Mouse (Mus musculus) MEL (cell line): ENCODE data around the gene Nxph4.

Experiments used
- CHD2 ChIP-seq: IDR thresholded peaks from 2 replicates; pipeline ENCODE4 v1.6.1; 2011; ENCODE audit warnings: low read length, improper control_type of control experiment
- CTCF ChIP-seq, 3 experiments: IDR thresholded peaks in 2 of 3; conservative IDR thresholded peaks in 1 of 3; 2 replicates each; pipeline ENCODE4 v1.5.1; 2011 to 2012; ENCODE audit warnings: low read length in 3 of 3, low read depth in 2 of 3, mild to moderate bottlenecking in 2 of 3, improper control_type of control experiment in 1 of 3, inconsistent platforms in 1 of 3, mixed read lengths in 1 of 3, moderate library complexity in 1 of 3; ENCODE audit not compliant: control insufficient read depth in 1 of 3, insufficient read depth in 1 of 3, poor library complexity in 1 of 3, severe bottlenecking in 1 of 3
- ELF1 ChIP-seq: IDR thresholded peaks from 2 replicates; pipeline ENCODE4 v1.6.1; 2014; ENCODE audit warnings: low read depth, mild to moderate bottlenecking, inconsistent platforms, low read length, improper control_type of control experiment, moderate library complexity
- EP300 ChIP-seq, 2 experiments: IDR thresholded peaks; 2 replicates each; pipeline ENCODE4 v1.6.1; 2011; ENCODE audit warnings: improper control_type of control experiment in 2 of 2, low read length in 2 of 2, low read depth in 1 of 2, mild to moderate bottlenecking in 1 of 2
- ETS1 ChIP-seq: IDR thresholded peaks from 2 replicates; pipeline ENCODE4 v1.6.1; 2012; ENCODE audit warnings: low read depth, mild to moderate bottlenecking, inconsistent platforms, low read length, improper control_type of control experiment, moderate library complexity
- GATA1 ChIP-seq: IDR thresholded peaks from 2 replicates; pipeline ENCODE4 v1.6.1; 2011; ENCODE audit warnings: low read depth, low read length, improper control_type of control experiment
- KAT2A ChIP-seq: conservative IDR thresholded peaks from 2 replicates; pipeline ENCODE4 v1.6.1; 2012; ENCODE audit warnings: low read depth, low read length, improper control_type of control experiment, inconsistent platforms
- MAFK ChIP-seq: IDR thresholded peaks from 2 replicates; pipeline ENCODE4 v1.6.1; 2011; ENCODE audit warnings: low read depth, mild to moderate bottlenecking, low read length, improper control_type of control experiment, borderline replicate concordance
- MEF2A ChIP-seq: IDR thresholded peaks from 2 replicates; pipeline ENCODE4 v1.6.1; 2014; ENCODE audit warnings: low read depth, mild to moderate bottlenecking, inconsistent platforms, low read length, improper control_type of control experiment; ENCODE audit not compliant: poor library complexity, insufficient replicate concordance, severe bottlenecking; ENCODE audit errors: extremely low read depth
- NELFE ChIP-seq: IDR thresholded peaks from 2 replicates; pipeline ENCODE4 v1.6.1; 2011; ENCODE audit warnings: low read depth, low read length, improper control_type of control experiment
- RAD21 ChIP-seq: IDR thresholded peaks from 2 replicates; pipeline ENCODE4 v1.6.1; 2011; ENCODE audit warnings: mild to moderate bottlenecking, low read depth, low read length, improper control_type of control experiment
- RCOR1 ChIP-seq: IDR thresholded peaks from 2 replicates; pipeline ENCODE4 v1.6.1; 2012; ENCODE audit warnings: low read depth, mild to moderate bottlenecking, inconsistent platforms, low read length, improper control_type of control experiment
- UBTF ChIP-seq: IDR thresholded peaks from 2 replicates; pipeline ENCODE4 v1.6.1; 2012; ENCODE audit warnings: low read depth, mild to moderate bottlenecking, inconsistent platforms, low read length, improper control_type of control experiment, moderate library complexity, borderline replicate concordance; ENCODE audit not compliant: insufficient read depth
- ZKSCAN1 ChIP-seq: IDR thresholded peaks from 2 replicates; pipeline ENCODE4 v1.6.1; 2012; ENCODE audit warnings: low read depth, mild to moderate bottlenecking, inconsistent platforms, low read length, improper control_type of control experiment, moderate library complexity

- TF ChIP-seq UBTF (no peak), MAFK (no peak), CTCF (IDR thresholded peaks at IDR 0.05 in 2 of 3, conservative IDR thresholded peaks at IDR 0.05 in 1 of 3; ENCODE audit: control insufficient read depth in 1 of 3, insufficient read depth in 1 of 3, low read depth in 2 of 3, low read length in 3 of 3, poor library complexity in 1 of 3, severe bottlenecking in 1 of 3) (no peak), EP300 (IDR thresholded peaks at IDR 0.05; ENCODE audit: low read depth in 1 of 2, low read length in 2 of 2) (no peak), CHD2 (no peak), KAT2A (no peak), RCOR1 (no peak), ELF1 (no peak), MEF2A (no peak), GATA1 (no peak), NELFE (no peak), ETS1 (no peak), RAD21 (no peak), ZKSCAN1 (no peak)
Observed at GRCm38 (mm10) chr10:127572281-127572680, 37.9 kb upstream of the Nxph4 start.
